Mouse (Mus musculus) ovary, postnatal 36 days (tissue): ENCODE results near the gene Cd300ld.
"Not testable (repeated sequence)": the region's sequence is repeated elsewhere in the genome, so short reads cannot be mapped to it uniquely, and the experiment has no call there.

Source experiments
- DNase-seq: peaks from one replicate; pipeline ENCODE4 v3.0.0; 2022; ENCODE audit warnings: low spot score, mixed read lengths

The Cd300ld gene

DNA sequence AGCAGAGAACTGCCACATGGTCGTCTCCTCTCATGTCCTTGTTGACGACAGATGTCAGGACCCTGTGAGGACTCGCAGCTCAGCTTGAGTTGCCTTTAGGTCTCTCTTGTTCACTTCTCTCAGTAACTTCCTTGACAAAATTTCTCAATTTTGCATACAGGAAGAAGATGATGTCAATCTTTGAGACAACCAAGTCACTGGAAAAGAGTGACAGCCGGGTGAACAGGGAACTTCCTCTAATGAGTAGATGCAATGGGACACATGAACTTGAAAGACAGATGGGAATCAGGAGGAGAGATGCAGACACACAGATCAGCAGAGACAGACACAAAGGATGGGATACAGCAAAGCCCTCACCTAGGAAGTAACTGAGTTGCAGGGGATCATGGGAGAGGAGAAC is at the start of gene Cd300ld:
Gene Cd300ld, minus strand, starts transcription at position 130 of the 400 bp plus-strand sequence.
- DNase-seq = no peak

DNA sequence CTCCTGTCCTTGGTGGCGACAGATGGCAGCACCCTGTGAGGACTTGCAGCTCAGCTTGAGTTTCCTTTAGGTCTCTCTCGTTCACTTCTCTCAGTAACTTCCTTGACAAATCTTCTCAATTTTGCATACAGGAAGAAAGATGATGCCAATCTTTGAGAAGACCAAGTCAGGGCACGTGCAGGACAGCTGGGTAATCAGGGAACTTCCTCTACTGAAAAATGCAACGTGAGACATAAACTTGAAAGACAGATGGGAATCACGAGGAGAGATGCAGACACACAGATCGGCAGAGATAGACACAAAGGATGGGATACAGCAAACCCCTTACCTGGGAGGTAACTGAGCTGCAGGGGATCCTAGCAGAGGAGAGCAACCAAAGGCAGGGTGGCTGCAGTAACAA is 47.9 kb upstream of the Cd300ld start, which contains the start of gene Cd300ld5:
Gene Cd300ld5, minus strand, starts transcription at position 101 of the 400 bp plus-strand sequence.
- DNase-seq = not testable (repeated sequence)

DNA sequence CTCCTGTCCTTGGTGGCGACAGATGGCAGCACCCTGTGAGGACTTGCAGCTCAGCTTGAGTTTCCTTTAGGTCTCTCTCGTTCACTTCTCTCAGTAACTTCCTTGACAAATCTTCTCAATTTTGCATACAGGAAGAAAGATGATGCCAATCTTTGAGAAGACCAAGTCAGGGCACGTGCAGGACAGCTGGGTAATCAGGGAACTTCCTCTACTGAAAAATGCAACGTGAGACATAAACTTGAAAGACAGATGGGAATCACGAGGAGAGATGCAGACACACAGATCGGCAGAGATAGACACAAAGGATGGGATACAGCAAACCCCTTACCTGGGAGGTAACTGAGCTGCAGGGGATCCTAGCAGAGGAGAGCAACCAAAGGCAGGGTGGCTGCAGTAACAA is 37.2 kb upstream of the Cd300ld start, which contains the start of gene Cd300ld4:
Gene Cd300ld4, minus strand, starts transcription at position 101 of the 400 bp plus-strand sequence.
- DNase-seq = not testable (repeated sequence)

DNA sequence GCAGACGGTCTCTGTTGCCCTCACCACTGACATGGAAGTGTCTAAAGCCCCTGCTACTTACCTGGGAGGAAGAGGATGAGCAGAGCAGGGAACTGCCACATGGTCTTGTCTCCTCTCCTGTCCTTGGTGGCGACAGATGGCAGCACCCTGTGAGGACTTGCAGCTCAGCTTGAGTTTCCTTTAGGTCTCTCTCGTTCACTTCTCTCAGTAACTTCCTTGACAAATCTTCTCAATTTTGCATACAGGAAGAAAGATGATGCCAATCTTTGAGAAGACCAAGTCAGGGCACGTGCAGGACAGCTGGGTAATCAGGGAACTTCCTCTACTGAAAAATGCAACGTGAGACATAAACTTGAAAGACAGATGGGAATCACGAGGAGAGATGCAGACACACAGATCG is 26.4 kb upstream of the Cd300ld start, which contains the start of gene Cd300ld2:
Gene Cd300ld2, minus strand, starts transcription at position 101 of the 400 bp plus-strand sequence.
- DNase-seq = not testable (repeated sequence)

DNA sequence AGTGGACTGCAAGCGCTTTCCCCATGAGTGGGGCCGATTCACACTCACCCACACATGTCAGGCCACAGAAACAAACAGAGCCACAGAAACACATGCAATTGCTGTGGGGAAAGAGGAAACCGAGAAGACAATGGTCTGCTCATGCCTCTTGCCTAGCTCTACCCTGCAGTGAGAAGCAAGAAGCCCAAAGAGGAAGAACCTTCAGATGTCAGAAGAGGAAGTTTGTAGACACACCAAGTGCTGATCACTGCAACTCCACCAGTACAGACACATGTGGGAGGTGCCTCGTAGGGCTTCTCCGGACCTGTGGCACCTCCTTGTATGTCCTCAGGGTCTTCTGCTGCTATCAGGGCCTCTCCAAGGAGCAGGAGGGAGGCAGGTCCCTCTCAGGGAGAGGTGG is 14.3 kb upstream of the Cd300ld start:
- no peak for DNase-seq

DNA sequence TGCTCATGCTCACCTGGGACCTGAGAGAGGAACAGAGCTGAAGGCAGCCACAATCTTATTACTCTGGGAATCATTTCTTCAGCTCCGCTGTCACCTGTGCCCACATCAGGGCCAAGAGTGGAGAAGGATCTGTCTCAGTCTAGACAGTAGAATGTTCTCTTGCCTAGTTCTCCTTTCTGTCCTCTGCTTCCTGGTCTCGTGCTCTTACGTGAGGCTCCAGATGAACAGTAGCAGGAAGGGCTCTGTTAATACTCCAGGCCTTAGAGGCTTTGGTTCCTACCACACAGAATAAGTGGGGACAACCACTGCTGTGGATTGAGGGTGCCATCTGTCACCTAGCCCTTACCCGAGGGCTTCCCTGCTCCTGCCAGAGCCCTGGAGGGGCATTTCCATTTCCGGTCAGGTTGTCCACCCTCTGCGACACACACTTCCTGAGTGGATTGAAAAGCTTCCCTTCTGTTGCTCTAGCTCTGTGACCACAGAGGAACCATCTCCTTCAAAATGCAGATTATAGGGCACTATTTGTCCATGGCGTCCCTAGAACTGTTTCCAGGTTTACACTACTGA is 11.8 kb upstream of the Cd300ld start, which contains the start of gene Cd300c2:
Gene Cd300c2, minus strand, starts transcription at position 407 of the 567 bp plus-strand sequence.
- DNase-seq = no peak

DNA sequence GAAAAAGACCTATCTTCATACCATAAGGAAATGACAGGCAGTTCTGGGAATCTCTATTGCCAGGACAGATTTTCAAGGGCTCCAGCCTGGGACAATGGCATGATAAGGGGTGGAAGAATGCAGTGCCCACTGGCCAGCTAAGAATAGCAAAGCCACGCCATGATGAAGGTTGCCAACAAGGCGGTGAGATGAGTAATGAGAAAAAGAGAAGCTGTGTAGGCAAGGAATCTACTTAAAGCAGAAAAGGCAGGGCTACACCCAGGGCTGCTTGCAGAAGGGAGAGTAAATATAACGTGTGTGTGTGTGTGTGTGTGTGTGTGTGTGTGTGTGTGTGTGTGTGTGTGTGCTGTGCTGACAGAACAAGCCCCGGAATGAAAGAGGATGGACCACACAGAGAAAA is 7.9 kb downstream of the Cd300ld start:
- DNase-seq = no peak

DNA sequence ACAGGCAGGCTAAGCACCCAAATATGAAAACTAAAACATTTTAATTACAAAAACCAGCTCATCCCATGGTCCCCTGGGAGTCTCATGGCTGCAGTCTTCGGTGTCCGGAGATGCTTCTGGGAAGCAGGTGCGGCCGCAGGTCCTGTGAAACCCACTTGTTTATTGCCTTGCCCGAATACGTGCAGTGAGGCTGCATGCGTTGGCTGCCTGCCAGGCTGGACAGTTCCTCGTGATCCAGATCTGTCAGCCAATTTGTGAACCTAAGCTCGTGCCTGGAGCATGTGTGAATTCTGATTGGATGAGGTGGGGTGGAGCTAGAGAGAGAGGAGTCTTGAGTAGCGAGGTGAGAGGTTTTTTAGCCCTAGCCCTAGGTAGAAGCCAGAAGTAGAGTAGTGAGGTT is 17.0 kb downstream of the Cd300ld start:
- DNase-seq = no peak

DNA sequence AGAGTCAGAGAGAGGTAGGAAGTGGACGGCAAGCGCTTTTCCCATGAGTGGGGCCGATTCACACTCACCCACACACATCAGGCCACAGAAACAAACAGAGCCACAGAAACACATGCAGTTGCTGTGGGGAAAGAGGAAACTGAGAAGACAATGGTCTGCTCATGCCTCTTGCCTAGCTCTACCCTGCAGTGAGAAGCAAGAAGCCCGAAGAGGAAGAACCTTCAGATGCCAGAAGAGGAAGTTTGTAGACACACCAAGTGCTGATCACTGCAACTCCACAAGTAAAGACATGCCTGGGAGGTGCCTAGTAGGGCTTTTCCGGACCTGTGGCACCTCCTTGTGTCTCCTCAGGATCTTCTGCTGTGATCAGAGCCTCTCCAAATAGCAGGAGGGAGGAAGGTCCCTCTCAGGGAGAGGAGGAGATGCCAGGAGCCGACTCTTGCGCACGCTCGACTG is 20.9 kb downstream of the Cd300ld start, which contains the start of gene Cd300c:
Gene Cd300c, minus strand, starts transcription at position 406 of the 456 bp plus-strand sequence.
- DNase-seq = no peak

DNA sequence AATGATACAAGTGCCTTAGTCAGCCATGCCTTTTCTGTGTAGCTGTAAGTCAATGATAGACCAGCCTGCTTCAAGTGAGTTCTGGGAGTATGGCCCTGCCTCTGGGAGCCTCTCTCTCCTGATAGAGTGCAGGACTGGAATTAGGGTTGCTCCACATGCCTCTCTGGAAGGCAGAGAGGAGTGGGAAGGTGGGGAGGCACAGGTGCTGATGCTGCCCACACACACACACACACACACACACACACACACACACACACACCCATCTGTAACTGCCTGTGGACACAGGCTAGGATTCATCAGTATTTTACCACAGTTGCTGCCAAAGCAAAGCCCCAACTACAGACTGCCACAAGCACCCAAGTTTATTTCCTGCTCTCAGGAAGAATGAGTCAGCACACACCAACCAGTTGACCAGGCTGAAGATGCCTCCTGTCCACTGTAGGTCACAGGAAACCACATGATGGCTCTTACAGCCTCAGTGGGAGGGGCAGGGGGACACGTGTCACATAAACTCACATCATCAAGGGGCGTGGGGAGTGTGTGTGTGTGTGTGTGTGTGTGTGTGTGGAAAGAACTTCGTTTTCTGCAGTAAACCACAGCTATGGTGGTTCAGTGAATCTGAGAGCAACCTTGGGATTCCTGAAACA is 24.4 kb downstream of the Cd300ld start:
- DNase-seq = no peak

DNA sequence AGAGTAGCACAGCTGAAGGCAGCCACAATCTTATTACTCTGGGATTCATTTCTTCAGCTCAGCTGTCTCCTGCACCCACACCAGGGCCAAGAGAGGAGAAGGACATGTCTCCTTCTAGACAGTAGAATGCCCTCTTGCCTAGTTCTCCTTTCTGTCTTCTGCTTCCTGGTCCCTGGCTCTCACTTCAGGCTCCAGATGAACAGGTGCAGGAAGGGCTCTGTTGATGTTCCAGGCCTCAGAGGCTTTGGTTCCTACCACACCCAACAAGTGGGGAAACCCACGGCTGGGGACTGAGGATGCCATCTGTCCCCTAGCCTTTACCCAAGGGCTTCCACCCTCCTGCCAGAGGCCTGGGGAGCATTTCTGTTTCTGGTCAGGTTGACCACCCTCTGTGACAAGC is 29.4 kb downstream of the Cd300ld start:
- DNase-seq = no peak

DNA sequence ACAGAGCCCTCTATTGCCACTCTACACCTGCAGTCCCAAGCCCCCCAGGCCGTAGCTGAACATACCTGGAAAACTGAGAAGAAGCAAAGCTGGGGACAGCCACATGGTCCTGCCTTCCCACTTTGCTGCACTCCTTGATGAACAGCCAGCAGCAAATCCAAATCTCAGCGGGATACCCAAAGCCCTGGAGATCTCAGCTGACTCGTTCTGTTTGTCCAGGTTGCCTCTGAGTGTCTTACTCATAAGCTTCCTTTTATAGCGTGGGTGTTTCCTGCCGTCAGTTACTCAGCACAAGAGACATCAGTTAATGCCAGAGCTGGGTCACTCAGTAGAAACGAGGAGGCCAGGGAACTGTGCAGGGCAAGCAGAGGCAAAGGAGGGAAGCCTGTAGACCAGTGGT is 55.6 kb downstream of the Cd300ld start, which contains the start of gene Cd300lb:
Gene Cd300lb, minus strand, starts transcription at position 243 of the 400 bp plus-strand sequence.
- no peak for DNase-seq

DNA sequence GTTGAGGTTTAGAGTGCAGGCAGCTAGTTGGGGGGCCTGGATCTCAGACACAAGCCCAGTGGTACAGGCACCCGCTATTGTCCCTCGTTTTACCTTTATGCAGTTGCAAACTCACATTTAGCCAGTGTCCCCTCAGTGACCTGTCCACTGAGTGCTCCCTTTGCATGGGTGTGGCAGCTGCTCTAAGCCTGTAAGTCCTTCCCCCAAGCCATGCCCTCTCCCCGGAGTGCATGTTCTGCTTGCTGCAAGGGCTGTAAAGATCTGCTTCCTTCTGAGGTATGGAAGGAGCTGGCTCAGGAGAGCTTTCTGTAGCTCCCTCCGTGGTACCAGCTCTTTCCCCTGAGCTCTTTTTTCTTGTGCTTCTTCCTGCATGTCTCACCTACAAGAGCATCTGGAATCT is 56.1 kb downstream of the Cd300ld start:
- DNase-seq = no peak
